Mouse (Mus musculus) right cerebral cortex, adult 2 months (tissue): ENCODE results near the gene Irx3.

ENCODE experiments used
- DNase-seq, 2 experiments: peaks; one replicate each; pipeline ENCODE4 v3.0.0; 2021 to 2022; ENCODE audit warnings: low spot score in 2 of 2

Irx3 gene

GRCm38 (mm10) chr8:91801839-91802238 is at the start of gene Irx3:
TSS of gene Irx3 (minus strand) at chr8:91802067.
- no peak for DNase-seq

- no peak for DNase-seq
These were observed 49.5 kb upstream of the Irx3 start for GRCm38 (mm10) chr8:91851359-91851758.

- no peak for DNase-seq
These were observed 48.1 kb upstream of the Irx3 start for GRCm38 (mm10) chr8:91849984-91850383.

- DNase-seq = no peak
These were observed 47.7 kb upstream of the Irx3 start for GRCm38 (mm10) chr8:91849529-91849928.

- DNase-seq = no peak
These were observed 43.8 kb upstream of the Irx3 start for GRCm38 (mm10) chr8:91845641-91846040.

GRCm38 (mm10) chr8:91837131-91837530 is 35.3 kb upstream of the Irx3 start:
- no peak for DNase-seq

- no peak for DNase-seq
These were observed 34.8 kb upstream of the Irx3 start for GRCm38 (mm10) chr8:91836685-91837084.

- no peak for DNase-seq
These were observed 25.8 kb upstream of the Irx3 start for GRCm38 (mm10) chr8:91827661-91828060.

GRCm38 (mm10) chr8:91827192-91827591 is 25.3 kb upstream of the Irx3 start:
- no peak for DNase-seq

GRCm38 (mm10) chr8:91823357-91823756 is 21.5 kb upstream of the Irx3 start:
- no peak for DNase-seq

- DNase-seq = no peak
These were observed 20.9 kb upstream of the Irx3 start for GRCm38 (mm10) chr8:91822746-91823145.

- no peak for DNase-seq
These were observed 20.1 kb upstream of the Irx3 start for GRCm38 (mm10) chr8:91821976-91822375.

- no peak for DNase-seq
These were observed 17.9 kb upstream of the Irx3 start for GRCm38 (mm10) chr8:91819778-91820177.

- no peak for DNase-seq
These were observed 16.9 kb upstream of the Irx3 start for GRCm38 (mm10) chr8:91818784-91819183.

GRCm38 (mm10) chr8:91814106-91814505 is 12.2 kb upstream of the Irx3 start:
- no peak for DNase-seq

- DNase-seq = no peak
These were observed 4.9 kb upstream of the Irx3 start for GRCm38 (mm10) chr8:91806720-91807241.

- no peak for DNase-seq
These were observed 4.3 kb upstream of the Irx3 start for GRCm38 (mm10) chr8:91806084-91806719.

GRCm38 (mm10) chr8:91805254-91805671 is 3.4 kb upstream of the Irx3 start:
- peak in 1 of 2 experiments; percentile 5 for DNase-seq

- peak in 1 of 2 experiments; percentile 6 for DNase-seq
These were observed 2.8 kb upstream of the Irx3 start for GRCm38 (mm10) chr8:91804403-91805253.

- peak in 1 of 2 experiments; percentile 6 for DNase-seq
These were observed 1.9 kb upstream of the Irx3 start for GRCm38 (mm10) chr8:91803515-91804402.

GRCm38 (mm10) chr8:91802401-91803322 is 795 bp upstream of the Irx3 start:
- DNase-seq = no peak
